In genomic region chrX:157587001-157587400, GRCm38 (mm10) we compare ENCODE assay signal across 27 mouse cellular contexts. TPM values are rescaled to one million over a fixed set of nuclear protein-coding genes. Genes with fewer than 3 reads are reported as not detected.
DNase-seq lines count a peak whose midpoint lies in the region; ATAC-seq and TF ChIP-seq lines count a peak whose summit lies in the region.
"Had no signal": no experiment of that assay in that cellular context is flagged by ENCODE, and none has a peak within 500 bp of the region (broad histone marks: within the 10 kb centered on the region; RNA-seq: fewer than 3 reads in every experiment).

No protein-coding gene starts in this region.

- H3K9me3 ChIP-seq in forebrain, embryonic 14.5 days (replicated peaks; ENCODE audit: control insufficient read depth, low read length), result no peaks in the 10 kb centered on the region
- H3K9me3 ChIP-seq in forebrain, embryonic 11.5 days (ENCODE audit: control insufficient read depth, low read length), result no peaks in the 10 kb centered on the region
- H3K9me3 ChIP-seq: embryonic facial prominence, embryonic 12.5 days; G1E; heart, embryonic 10.5 days; limb, embryonic 12.5 days; midbrain, embryonic 13.5 days had no signal

- H3K27me3 ChIP-seq in forebrain, embryonic 14.5 days (replicated peaks; ENCODE audit: control insufficient read depth, insufficient read depth, low read length), result no peaks in the 10 kb centered on the region
- no peaks in the 10 kb centered on the region for H3K27me3 ChIP-seq in forebrain, embryonic 11.5 days (ENCODE audit: control insufficient read depth, insufficient read depth, low read length)
- H3K27me3 ChIP-seq in cerebellum, adult 2 months (ENCODE audit: control insufficient read depth, insufficient read depth, low read length), result no peaks in the 10 kb centered on the region
- H3K27me3 ChIP-seq: CH12.LX; embryonic facial prominence, embryonic 12.5 days; limb, embryonic 12.5 days had no signal

- H3K27ac ChIP-seq in forebrain, embryonic 14.5 days (ENCODE audit: low read depth, low read length), result peak overlapping the region; percentile 33; the same call in 1 of the 2 replicates
- H3K27ac ChIP-seq in forebrain, embryonic 11.5 days (ENCODE audit: low read depth, low read length), result no peak overlapping the region
- H3K27ac ChIP-seq in cerebellum, adult 2 months (ENCODE audit: insufficient read depth, low read length), result peak overlapping the region; percentile 75; the same call in 1 of the 2 replicates
- H3K27ac ChIP-seq: embryonic facial prominence, embryonic 12.5 days; heart, embryonic 10.5 days; limb, embryonic 12.5 days; midbrain, embryonic 13.5 days had no signal

- no peak overlapping the region for H3K9ac ChIP-seq in forebrain, embryonic 14.5 days (ENCODE audit: low read length)
- H3K9ac ChIP-seq in forebrain, embryonic 11.5 days (ENCODE audit: low read length), result no peak overlapping the region
- H3K9ac ChIP-seq: embryonic facial prominence, embryonic 12.5 days; limb, embryonic 12.5 days; liver, postnatal 0 days; midbrain, embryonic 13.5 days had no signal

- no peaks in the 10 kb centered on the region for H3K36me3 ChIP-seq in forebrain, embryonic 14.5 days (ENCODE audit: control insufficient read depth, insufficient read depth, low read length)
- H3K36me3 ChIP-seq in forebrain, embryonic 11.5 days (ENCODE audit: control insufficient read depth, insufficient read depth, low read length), result no peaks in the 10 kb centered on the region
- H3K36me3 ChIP-seq: midbrain, embryonic 13.5 days had no signal

- 61% methylated on average over 5 of the region's 5 CpGs for WGBS in forebrain, embryonic 14.5 days
- 72% methylated on average over 5 of the region's 5 CpGs for WGBS in forebrain, embryonic 11.5 days
- WGBS in cerebellum, adult 2 months, result 17% methylated on average over 5 of the region's 5 CpGs

- intact Hi-C loops in gastrocnemius, postnatal 36 days (cut with DNase I), result no loop called here

- no peak overlapping the region for H3K4me3 ChIP-seq in forebrain, embryonic 14.5 days (ENCODE audit: low read depth, low read length)
- no peak overlapping the region for H3K4me3 ChIP-seq in forebrain, embryonic 11.5 days (ENCODE audit: low read depth, low read length)
- no peak overlapping the region for H3K4me3 ChIP-seq in cerebellum, adult 2 months (replicated peaks; ENCODE audit: insufficient read depth, low read depth, low read length)
- H3K4me3 ChIP-seq: embryonic facial prominence, embryonic 12.5 days; erythroblast, embryonic 14.5 days; heart, embryonic 10.5 days; limb, embryonic 12.5 days; midbrain, embryonic 13.5 days had no signal

- no peak for TF ChIP-seq POLR2A in cerebellum, adult 2 months (IDR thresholded peaks at IDR 0.05; ENCODE audit: borderline replicate concordance, insufficient read depth, low read length)

- peak; percentile 71 for ATAC-seq in forebrain, embryonic 14.5 days
- ATAC-seq in forebrain, embryonic 11.5 days (replicated peaks; ENCODE audit: low FRiP score), result no peak
- ATAC-seq: inflammation-experienced regulatory T-cells, adult 6 months; liver, postnatal 0 days; lung, postnatal 0 days had no signal

- no peak overlapping the region for H3K4me2 ChIP-seq in forebrain, embryonic 14.5 days (ENCODE audit: low read length)
- H3K4me2 ChIP-seq in forebrain, embryonic 11.5 days (ENCODE audit: low read depth, low read length, severe bottlenecking), result no peak overlapping the region
- H3K4me2 ChIP-seq: embryonic facial prominence, embryonic 12.5 days; limb, embryonic 12.5 days; liver, embryonic 11.5 days; midbrain, embryonic 13.5 days had no signal

- H3K4me1 ChIP-seq in forebrain, embryonic 14.5 days (ENCODE audit: control insufficient read depth, insufficient read depth, low read length), result no peaks in the 10 kb centered on the region
- H3K4me1 ChIP-seq in forebrain, embryonic 11.5 days (replicated peaks; ENCODE audit: control insufficient read depth, insufficient read depth, low read length), result no peaks in the 10 kb centered on the region
- H3K4me1 ChIP-seq in cerebellum, adult 2 months (ENCODE audit: control insufficient read depth, insufficient read depth, low read length), result peaks cover 14% of the 10 kb centered on the region; the same call in 1 of the 2 replicates
- H3K4me1 ChIP-seq: embryonic facial prominence, embryonic 12.5 days; heart, embryonic 10.5 days; limb, embryonic 12.5 days; midbrain, embryonic 13.5 days had no signal

- no peak for TF ChIP-seq CTCF in cerebellum, adult 2 months (IDR thresholded peaks at IDR 0.05; ENCODE audit: borderline replicate concordance, insufficient read depth, low read depth, low read length)

- DNase-seq in forebrain, embryonic 14.5 days (ENCODE audit: low spot score), result peak; percentile 13
- DNase-seq in forebrain, embryonic 11.5 days (ENCODE audit: low spot score), result no peak
- DNase-seq in layer of hippocampus, adult 9-11 months, result peak; percentile 13
- DNase-seq in layer of hippocampus, adult 11-12 months (ENCODE audit: low spot score), result no peak
- peak; percentile 30 to 56 for DNase-seq in cerebellum, adult 2 months
- peak; percentile 29 to 34 for DNase-seq in cerebellum, postnatal 25 days
- no peak for DNase-seq in gastrocnemius, postnatal 36 days
- DNase-seq in urinary bladder, adult 2 months (ENCODE audit: low spot score), result no peak
- DNase-seq: adrenal gland, adult 2 months; B cell, adult 2 months; heart, postnatal 4 days; kidney, adult 18-20 months; kidney, postnatal 4 days; liver, postnatal 0 days had no signal

RNA-seq across cellular contexts. Expression of gene Mbtps2, which starts 11.5 kb away (rescaled TPM):
- 27.9 and 30.6 TPM in 2 replicates for polyA plus RNA-seq in forebrain, embryonic 14.5 days (2014; fragmentation: Nextera tagmentation; extraction: Ambion mirVana)
- 21.8 and 30.7 TPM in 2 replicates for polyA plus RNA-seq in forebrain, embryonic 11.5 days (2014; fragmentation: Nextera tagmentation; extraction: Ambion mirVana)
- polyA plus RNA-seq in cerebellum, adult 2 months (2012; rRNA removed), result 29.9 and 30.1 TPM in 2 replicates
- 10 to 100 TPM; 12.6 to 14.2 TPM for total RNA-seq in gastrocnemius, postnatal 36 days (2021)
- polyA plus RNA-seq in urinary bladder, adult 2 months (2012; rRNA removed), result 14.5 and 15.8 TPM in 2 replicates
- polyA plus RNA-seq: erythroblast, embryonic 14.5 days had no signal

RNA-seq across cellular contexts. Expression of gene Yy2, which starts 18.2 kb away (rescaled TPM):
- 2.7 and 3.1 TPM in 2 replicates for polyA plus RNA-seq in forebrain, embryonic 14.5 days (2014; fragmentation: Nextera tagmentation; extraction: Ambion mirVana)
- 5.4 and 6.9 TPM in 2 replicates for polyA plus RNA-seq in forebrain, embryonic 11.5 days (2014; fragmentation: Nextera tagmentation; extraction: Ambion mirVana)
- not detected in 2 replicates for polyA plus RNA-seq in cerebellum, adult 2 months (2012; rRNA removed)
- under 1 TPM; 0.46 to 0.99 TPM for total RNA-seq in gastrocnemius, postnatal 36 days (2021)
- 1.3 and 1.6 TPM in 2 replicates for polyA plus RNA-seq in urinary bladder, adult 2 months (2012; rRNA removed)
- total RNA-seq: layer of hippocampus, postnatal 14 days had no signal
- polyA plus RNA-seq: G1E; spleen, adult 2 months; testis, adult 2 months had no signal

Comparison
In these comparisons a context has a peak if more than half of its experiments do, and no peak if none do; other contexts are left out.
1. DNase-seq: peak in forebrain, embryonic 14.5 days (single experiment), layer of hippocampus, adult 9-11 months (single experiment), cerebellum, adult 2 months (2 of 2) and cerebellum, postnatal 25 days (2 of 2); none in forebrain, embryonic 11.5 days (single experiment), layer of hippocampus, adult 11-12 months (single experiment), gastrocnemius, postnatal 36 days (0 of 2) and urinary bladder, adult 2 months (single experiment).